Mouse (Mus musculus) heart, embryonic 13.5 days (tissue): ENCODE measurements around the gene Cpvl. TPM values are rescaled to one million over a fixed set of nuclear protein-coding genes. Genes with fewer than 3 reads are reported as not detected.
A peak's percentile ranks its signal among the peaks of the same experiment; 100 is the strongest.

ENCODE experiments used
- ATAC-seq: fragments of 200-750 bp; cut with Nextera tagmentation; 2 replicates; pipeline ENCODE4 v1.8.0; 2017; ENCODE audit warnings: moderate TSS enrichment; ENCODE audit not compliant: insufficient number of reproducible peaks, low FRiP score, low TSS enrichment; ENCODE audit errors: extremely low read depth
- H3K27ac ChIP-seq: fragments of 300-500 bp; sonication (generic); replicated peaks from 2 replicates; pipeline ENCODE4 v1.5.1; 2015; ENCODE audit warnings: moderate library complexity, mild to moderate bottlenecking, inconsistent platforms
- H3K27me3 ChIP-seq: fragments of 300-500 bp; sonication (generic); replicated peaks from 2 replicates; pipeline ENCODE4 v1.6.1; 2015; ENCODE audit warnings: mild to moderate bottlenecking, inconsistent platforms
- H3K36me3 ChIP-seq: fragments of 300-500 bp; sonication (generic); 2 replicates; pipeline ENCODE4 v1.6.1; 2015; ENCODE audit warnings: mild to moderate bottlenecking, inconsistent platforms
- H3K4me1 ChIP-seq: fragments of 300-500 bp; sonication (generic); 2 replicates; pipeline ENCODE4 v1.6.1; 2015; ENCODE audit warnings: inconsistent platforms
- H3K4me2 ChIP-seq: fragments of 300-500 bp; sonication (generic); 2 replicates; pipeline ENCODE4 v1.6.1; 2015; ENCODE audit warnings: inconsistent platforms, mild to moderate bottlenecking, moderate library complexity
- H3K4me3 ChIP-seq: fragments of 300-500 bp; sonication (generic); 2 replicates; pipeline ENCODE4 v1.5.1; 2015; ENCODE audit warnings: moderate library complexity, mild to moderate bottlenecking, inconsistent platforms
- H3K9ac ChIP-seq: fragments of 300-500 bp; sonication (generic); 2 replicates; pipeline ENCODE4 v1.6.1; 2015; ENCODE audit warnings: inconsistent platforms, mild to moderate bottlenecking, moderate library complexity
- H3K9me3 ChIP-seq: fragments of 300-500 bp; sonication (generic); 2 replicates; pipeline ENCODE4 v1.6.1; 2016; ENCODE audit warnings: inconsistent platforms
- WGBS: fragments of 180-500 bp; shearing (Covaris S2); methylation state at CpG from one replicate; pipeline ENCODE4 v1.1.7; 2015; ENCODE audit warnings: mixed read lengths; 5-methylcytosine and 5-hydroxymethylcytosine counted together
- polyA plus RNA-seq: library from polyadenylated mRNA; unstranded; fragments of >200 nt; fragmentation: Nextera tagmentation; extraction: Ambion mirVana; gene quantifications from 2 replicates; pipeline ENCODE4 v1.2.1, GENCODE M21; 2015

Cpvl gene
- polyA plus RNA-seq, 1 experiment from 2014 or later = not detected

GRCm38 (mm10) chr6:53906051-53906462 lies 72.4 kb downstream of the Cpvl start:
- Histone ChIP-seq H3K9me3 (no peaks in the 10 kb centered on the region), H3K4me2 (no peak overlapping the region), H3K9ac (no peak overlapping the region), H3K4me1 (peaks cover 50% of the 10 kb centered on the region), H3K27ac (peak overlapping the region; percentile 20; the same call in 1 of the 2 replicates), H3K4me3 (no peak overlapping the region), H3K36me3 (no peaks in the 10 kb centered on the region), H3K27me3 (no peaks in the 10 kb centered on the region)
- WGBS = 56% methylated on average over 1 of the region's 1 CpGs
- no peak for ATAC-seq

GRCm38 (mm10) chr6:53905576-53905975 lies 72.9 kb downstream of the Cpvl start:
- Histone ChIP-seq H3K27ac (no peak overlapping the region), H3K4me3 (no peak overlapping the region), H3K4me2 (no peak overlapping the region), H3K4me1 (peaks cover 50% of the 10 kb centered on the region), H3K27me3 (no peaks in the 10 kb centered on the region), H3K9me3 (no peaks in the 10 kb centered on the region), H3K9ac (no peak overlapping the region), H3K36me3 (no peaks in the 10 kb centered on the region)
- ATAC-seq = no peak
- WGBS = 62% methylated on average over 4 of the region's 4 CpGs

GRCm38 (mm10) chr6:53904703-53905395 lies 73.6 kb downstream of the Cpvl start:
- H3K4me3 ChIP-seq = no peak overlapping the region
- no peaks in the 10 kb centered on the region for H3K36me3 ChIP-seq
- 0 out of 2 replicates have a peak overlapping the region, but pooled peaks have one; percentile 2 for H3K27ac ChIP-seq
- H3K4me1 ChIP-seq = peaks cover 46% of the 10 kb centered on the region
- ATAC-seq = no peak
- no peak overlapping the region for H3K9ac ChIP-seq
- 75% methylated on average over 4 of the region's 4 CpGs for WGBS
- no peaks in the 10 kb centered on the region for H3K27me3 ChIP-seq
- no peaks in the 10 kb centered on the region for H3K9me3 ChIP-seq
- H3K4me2 ChIP-seq = no peak overlapping the region

GRCm38 (mm10) chr6:53904186-53904585 lies 74.3 kb downstream of the Cpvl start:
- no peak overlapping the region for H3K4me3 ChIP-seq
- H3K27ac ChIP-seq = no peak overlapping the region
- no peak for ATAC-seq
- no peaks in the 10 kb centered on the region for H3K36me3 ChIP-seq
- no peaks in the 10 kb centered on the region; the same call in 1 of the 2 replicates for H3K27me3 ChIP-seq
- no peak overlapping the region for H3K9ac ChIP-seq
- no peak overlapping the region for H3K4me2 ChIP-seq
- H3K4me1 ChIP-seq = peaks cover 39% of the 10 kb centered on the region
- H3K9me3 ChIP-seq = no peaks in the 10 kb centered on the region
- WGBS = 67% methylated on average over 3 of the region's 3 CpGs

GRCm38 (mm10) chr6:53901741-53902140 lies 76.7 kb downstream of the Cpvl start:
- no peak for ATAC-seq

GRCm38 (mm10) chr6:53897872-53898464 lies 80.5 kb downstream of the Cpvl start:
- no peak overlapping the region for H3K9ac ChIP-seq
- no peaks in the 10 kb centered on the region for H3K4me1 ChIP-seq
- no peak overlapping the region for H3K4me3 ChIP-seq
- no peaks in the 10 kb centered on the region; the same call in 1 of the 2 replicates for H3K27me3 ChIP-seq
- no peaks in the 10 kb centered on the region for H3K9me3 ChIP-seq
- WGBS = 81% methylated on average over 7 of the region's 7 CpGs
- H3K36me3 ChIP-seq = no peaks in the 10 kb centered on the region
- no peak overlapping the region for H3K27ac ChIP-seq
- H3K4me2 ChIP-seq = no peak overlapping the region
- no peak for ATAC-seq

More at GRCm38 (mm10) chr6:53901741-53902140, 76.7 kb downstream of the Cpvl start:
- H3K9ac ChIP-seq = no peak overlapping the region
- no peak overlapping the region for H3K4me3 ChIP-seq
- no peak overlapping the region for H3K27ac ChIP-seq
- H3K4me2 ChIP-seq = no peak overlapping the region
- H3K36me3 ChIP-seq = no peaks in the 10 kb centered on the region
- H3K9me3 ChIP-seq = no peaks in the 10 kb centered on the region
- no peaks in the 10 kb centered on the region; the same call in 1 of the 2 replicates for H3K27me3 ChIP-seq
- 64% methylated on average over 8 of the region's 8 CpGs for WGBS
- peaks cover 20% of the 10 kb centered on the region for H3K4me1 ChIP-seq

GRCm38 (mm10) chr6:53897126-53897525 lies 81.3 kb downstream of the Cpvl start:
- 88% methylated on average over 6 of the region's 6 CpGs for WGBS
- ATAC-seq = no peak
- no peaks in the 10 kb centered on the region for H3K9me3 ChIP-seq
- no peaks in the 10 kb centered on the region for H3K36me3 ChIP-seq
- H3K27me3 ChIP-seq = no peaks in the 10 kb centered on the region; the same call in 1 of the 2 replicates
- no peaks in the 10 kb centered on the region for H3K4me1 ChIP-seq
- H3K4me2 ChIP-seq = no peak overlapping the region
- no peak overlapping the region for H3K9ac ChIP-seq
- no peak overlapping the region for H3K4me3 ChIP-seq
- no peak overlapping the region for H3K27ac ChIP-seq

GRCm38 (mm10) chr6:53893731-53894130 lies 84.7 kb downstream of the Cpvl start:
- Histone ChIP-seq H3K9me3 (no peaks in the 10 kb centered on the region), H3K9ac (no peak overlapping the region), H3K27me3 (no peaks in the 10 kb centered on the region), H3K27ac (no peak overlapping the region), H3K4me3 (no peak overlapping the region), H3K4me2 (no peak overlapping the region), H3K36me3 (no peaks in the 10 kb centered on the region), H3K4me1 (no peaks in the 10 kb centered on the region)
- ATAC-seq = no peak
- 73% methylated on average over 3 of the region's 3 CpGs for WGBS

- 67% methylated on average over 3 of the region's 3 CpGs for WGBS
- no peak for ATAC-seq
Measured at GRCm38 (mm10) chr6:53891109-53891508, 87.4 kb downstream of the Cpvl start.

GRCm38 (mm10) chr6:53884931-53885330 lies 93.5 kb downstream of the Cpvl start:
- no peaks in the 10 kb centered on the region for H3K27me3 ChIP-seq
- peaks cover 5% of the 10 kb centered on the region for H3K4me1 ChIP-seq
- ATAC-seq = no peak
- no peaks in the 10 kb centered on the region for H3K36me3 ChIP-seq
- WGBS = 68% methylated on average over 4 of the region's 4 CpGs
- H3K4me3 ChIP-seq = no peak overlapping the region
- no peaks in the 10 kb centered on the region for H3K9me3 ChIP-seq
- no peak overlapping the region for H3K27ac ChIP-seq
- H3K9ac ChIP-seq = no peak overlapping the region
- H3K4me2 ChIP-seq = no peak overlapping the region

More at GRCm38 (mm10) chr6:53891109-53891508, 87.4 kb downstream of the Cpvl start:
- H3K9ac ChIP-seq = no peak overlapping the region
- no peak overlapping the region for H3K27ac ChIP-seq
- H3K4me3 ChIP-seq = no peak overlapping the region
- H3K36me3 ChIP-seq = no peaks in the 10 kb centered on the region
- H3K4me1 ChIP-seq = no peaks in the 10 kb centered on the region
- H3K9me3 ChIP-seq = no peaks in the 10 kb centered on the region
- H3K4me2 ChIP-seq = no peak overlapping the region
- H3K27me3 ChIP-seq = no peaks in the 10 kb centered on the region

- Histone ChIP-seq H3K27ac (no peak overlapping the region), H3K9ac (no peak overlapping the region), H3K4me2 (no peak overlapping the region), H3K9me3 (no peaks in the 10 kb centered on the region), H3K4me3 (no peak overlapping the region), H3K4me1 (peaks cover 5% of the 10 kb centered on the region), H3K27me3 (no peaks in the 10 kb centered on the region), H3K36me3 (no peaks in the 10 kb centered on the region)
- no peak for ATAC-seq
- WGBS = 81% methylated on average over 8 of the region's 8 CpGs
Measured at GRCm38 (mm10) chr6:53884496-53884895, 94.0 kb downstream of the Cpvl start.

- no peak overlapping the region for H3K9ac ChIP-seq
- H3K27me3 ChIP-seq = no peaks in the 10 kb centered on the region
- H3K4me1 ChIP-seq = peaks cover 5% of the 10 kb centered on the region
- no peak overlapping the region for H3K4me2 ChIP-seq
- H3K27ac ChIP-seq = no peak overlapping the region
- no peaks in the 10 kb centered on the region for H3K9me3 ChIP-seq
- no peak for ATAC-seq
- 78% methylated on average over 7 of the region's 7 CpGs for WGBS
- H3K4me3 ChIP-seq = no peak overlapping the region
- no peaks in the 10 kb centered on the region for H3K36me3 ChIP-seq
Measured at GRCm38 (mm10) chr6:53883405-53883804, 95.1 kb downstream of the Cpvl start.
